Mouse (Mus musculus) megakaryocyte, adult 5-6 weeks (primary cell): ENCODE measurements around the gene Taf6. TPM values are rescaled to one million over a fixed set of nuclear protein-coding genes. Genes with fewer than 3 reads are reported as not detected.
A peak's percentile ranks its signal among the peaks of the same experiment; 100 is the strongest.

Source experiments
- ATAC-seq: 2 replicates; pipeline ENCODE4 v1.8.0; 2016; ENCODE audit warnings: mild to moderate bottlenecking, inconsistent platforms; ENCODE audit not compliant: poor library complexity, severe bottlenecking
- total RNA-seq, 2 experiments: library from RNA; stranded (forward) in 1 of 2; stranded (reverse) in 1 of 2; fragments of 153-499, 151-499 nt in 1 of 2; fragments of 221-1000, 200-1000 nt in 1 of 2; gene quantifications; 2 replicates each; pipeline versions ENCODE4 v1.2.3 to v1.2.4; 2015 to 2017

The Taf6 gene
- total RNA-seq, 2 experiments from 2014 or later = 25.6 to 41.1 TPM

- ATAC-seq = peak; percentile 78
Observed at GRCm38 (mm10) chr5:138171695-138172491, 15.4 kb downstream of the Taf6 start, which contains the start of the genes Ap4m1 and Mcm7. Gene Ap4m1, plus strand, starts transcription at chr5:138172002. Gene Mcm7, minus strand, starts transcription at chr5:138172422.

- ATAC-seq = peak; percentile 76
Observed at GRCm38 (mm10) chr5:138170936-138171561, 16.2 kb downstream of the Taf6 start.

DNA sequence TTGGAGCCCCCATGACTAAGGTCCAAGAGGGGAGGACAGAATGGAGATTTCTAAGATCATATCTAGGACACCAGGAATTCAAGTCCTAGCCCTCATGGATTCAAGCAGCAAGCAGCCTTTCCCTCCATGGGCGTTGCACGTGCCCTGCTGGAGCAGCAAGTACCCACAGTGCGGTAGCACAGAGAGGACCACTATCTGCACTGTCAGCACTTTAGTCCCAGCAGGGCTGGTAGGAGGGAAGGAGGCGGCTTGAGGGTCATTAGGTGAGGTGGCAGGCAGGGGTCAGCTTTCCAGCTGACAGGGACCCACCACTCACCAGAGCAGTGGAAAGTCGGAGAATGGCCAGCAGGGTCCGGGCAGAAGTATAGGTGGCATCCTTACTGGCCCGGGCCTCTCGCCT, 21.7 kb downstream of the Taf6 start:
- ATAC-seq = no peak

GRCm38 (mm10) chr5:138163610-138164009, 23.6 kb downstream of the Taf6 start:
- ATAC-seq = no peak

GRCm38 (mm10) chr5:138163046-138163445, 24.2 kb downstream of the Taf6 start:
- no peak for ATAC-seq

- ATAC-seq = peak; percentile 98
Observed at GRCm38 (mm10) chr5:138160842-138161665, 26.2 kb downstream of the Taf6 start, which contains the start of gene Cops6. Gene Cops6, plus strand, starts transcription at chr5:138161071.

GRCm38 (mm10) chr5:138160224-138160762, 27.0 kb downstream of the Taf6 start:
- no peak for ATAC-seq

DNA sequence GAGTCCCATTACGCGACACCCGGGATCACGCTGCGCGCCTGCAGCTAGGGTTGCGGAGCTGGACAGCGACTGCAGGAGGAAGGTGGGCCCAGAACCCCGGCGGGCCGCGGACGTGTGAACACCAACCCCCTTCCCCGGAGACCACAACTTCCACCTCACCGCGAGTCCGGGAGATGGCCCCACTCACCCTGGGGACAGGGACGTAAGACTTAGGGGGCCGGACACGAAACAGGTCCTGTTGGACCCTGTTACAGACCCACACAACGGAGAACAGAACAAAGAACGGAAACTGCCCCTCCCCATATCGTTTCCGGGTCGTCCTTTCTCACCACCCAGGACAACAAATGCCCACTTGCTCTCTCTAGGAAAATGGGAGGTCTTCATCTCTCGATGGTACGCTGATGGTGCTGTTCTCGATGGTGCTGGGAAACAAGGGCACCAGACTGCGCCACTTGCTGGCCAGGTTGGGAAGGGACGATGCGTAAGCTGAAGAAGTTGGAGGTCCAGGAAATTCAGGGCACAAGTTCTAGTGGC, 31.7 kb downstream of the Taf6 start, which contains the start of gene Zfp113:
Zfp113 (minus strand) TSS at position 302 of the 534 bp plus-strand sequence.
- peak; percentile 92 for ATAC-seq

- no peak for ATAC-seq
Observed at GRCm38 (mm10) chr5:138154390-138154789, 32.9 kb downstream of the Taf6 start.

DNA sequence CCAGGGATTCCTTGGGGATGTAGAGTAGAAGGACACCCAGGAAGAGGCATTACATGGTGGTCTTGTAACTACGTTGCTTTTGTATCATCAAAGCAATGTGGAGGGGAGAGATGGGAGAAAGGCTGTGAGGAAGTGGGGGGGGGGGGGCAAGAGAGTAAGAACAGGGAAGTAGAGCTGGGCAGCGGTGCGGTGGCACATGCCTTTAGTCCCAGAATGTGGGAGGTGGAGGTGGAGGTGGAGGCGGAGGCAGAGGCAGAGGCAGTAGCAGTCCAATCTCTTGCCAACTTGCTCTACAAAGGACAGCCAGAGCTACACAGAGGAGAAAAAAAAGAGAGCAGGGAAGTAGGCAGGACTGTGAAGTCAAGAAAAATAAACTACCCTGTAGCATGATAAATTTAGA, 48.7 kb downstream of the Taf6 start:
- peak; percentile 66; the same call in 1 of the 2 replicates for ATAC-seq

DNA sequence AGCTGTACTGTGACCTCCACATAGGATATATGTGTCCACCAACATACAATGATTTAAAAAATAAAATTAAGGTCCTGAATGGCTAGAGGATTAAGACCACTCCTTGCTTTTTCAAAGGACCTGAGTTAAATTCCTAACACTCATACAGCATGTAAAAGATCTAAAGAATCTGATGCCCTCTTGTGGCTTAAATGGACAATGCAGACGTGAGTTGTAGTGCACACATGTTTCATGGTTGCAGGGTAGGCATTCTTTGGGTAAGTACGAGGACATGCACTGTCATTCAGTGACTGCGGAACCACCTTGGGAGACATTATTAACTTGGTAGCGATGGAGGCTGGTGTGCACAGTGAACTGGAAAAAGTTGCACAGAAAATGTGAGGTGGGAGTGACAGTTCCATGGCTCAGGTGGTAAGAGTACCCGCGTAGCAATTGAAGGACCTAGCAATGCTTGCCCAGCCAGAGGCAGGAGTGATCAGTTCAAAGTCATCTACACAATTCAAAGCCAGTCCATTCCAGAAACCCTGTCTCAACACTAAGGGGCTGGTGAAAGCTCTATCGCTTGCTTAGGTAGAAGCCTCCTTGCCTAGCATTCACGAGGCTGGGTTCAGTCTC, 49.2 kb downstream of the Taf6 start:
- peak; percentile 81 for ATAC-seq

- ATAC-seq = no peak
Observed at GRCm38 (mm10) chr5:138137257-138137656, 50.0 kb downstream of the Taf6 start.

DNA sequence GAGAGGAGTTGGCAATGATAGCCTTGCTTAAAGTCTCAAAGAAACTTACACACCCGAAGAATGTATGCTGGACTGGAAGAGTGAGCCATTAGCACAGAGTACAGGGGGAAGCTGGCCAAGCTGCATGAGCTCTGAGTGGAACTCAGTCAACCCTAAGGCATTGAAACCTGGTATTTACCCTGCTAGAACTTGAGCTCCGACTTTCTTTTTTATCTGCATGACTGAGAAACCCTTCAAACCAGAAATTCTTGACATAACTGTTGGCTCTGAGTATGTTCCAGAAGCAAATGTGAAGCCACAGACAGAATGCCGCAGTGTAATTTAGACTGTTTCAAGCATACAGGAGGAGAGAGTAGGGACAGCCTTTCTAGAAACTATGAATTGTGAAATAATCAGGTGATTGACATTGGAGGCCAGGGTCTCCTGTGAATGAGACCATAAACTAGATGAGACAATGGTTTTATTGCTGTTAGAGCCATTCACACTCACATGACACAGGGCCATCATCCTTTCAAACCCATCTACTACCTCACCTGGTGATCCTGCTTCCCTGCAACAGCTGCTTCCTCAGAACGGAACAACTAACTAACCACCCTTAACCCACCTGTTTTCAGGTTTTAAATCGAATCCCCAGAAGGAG, 54.7 kb downstream of the Taf6 start:
- ATAC-seq = no peak

Other genes starting within 250 kb of the Taf6 start
- gene Gjc3, start 224.4 kb downstream of the Taf6 start, total RNA-seq (2015) = not detected in 2 replicates
- not detected in 2 replicates for gene Gjc3, start 224.4 kb downstream of the Taf6 start, total RNA-seq (2017)
- gene Azgp1, start 205.9 kb downstream of the Taf6 start, total RNA-seq (2015) = not detected in 2 replicates
- not detected in 2 replicates for gene Azgp1, start 205.9 kb downstream of the Taf6 start, total RNA-seq (2017)
- not detected in 2 replicates for gene Smok3a, start 166.2 kb downstream of the Taf6 start, total RNA-seq (2015)
- not detected in 2 replicates for gene Smok3a, start 166.2 kb downstream of the Taf6 start, total RNA-seq (2017)
- gene Smok3b, start 166.0 kb downstream of the Taf6 start, total RNA-seq (2015) = not detected in 2 replicates
- gene Smok3b, start 166.0 kb downstream of the Taf6 start, total RNA-seq (2017) = not detected in 2 replicates
- gene Smok3c, start 134.3 kb downstream of the Taf6 start, total RNA-seq (2015) = not detected in 2 replicates
- gene Smok3c, start 134.3 kb downstream of the Taf6 start, total RNA-seq (2017) = not detected in 2 replicates
- 16.1 TPM in 2 replicates for gene Zkscan1, start 102.4 kb downstream of the Taf6 start, total RNA-seq (2015)
- gene Zkscan1, start 102.4 kb downstream of the Taf6 start, total RNA-seq (2017) = 13.1 and 14.2 TPM in 2 replicates
- 10.3 and 12.2 TPM in 2 replicates for gene Zscan21, start 70.5 kb downstream of the Taf6 start, total RNA-seq (2015)
- gene Zscan21, start 70.5 kb downstream of the Taf6 start, total RNA-seq (2017) = 7.2 and 7.7 TPM in 2 replicates
- 1.4 and 5.4 TPM in 2 replicates for gene Zfp113, start 31.7 kb downstream of the Taf6 start, total RNA-seq (2015)
- gene Zfp113, start 31.7 kb downstream of the Taf6 start, total RNA-seq (2017) = 2.0 and 3.5 TPM in 2 replicates
- gene Cops6, start 26.4 kb downstream of the Taf6 start, total RNA-seq (2015) = 115 and 124 TPM in 2 replicates
- 34.7 and 37.8 TPM in 2 replicates for gene Cops6, start 26.4 kb downstream of the Taf6 start, total RNA-seq (2017)
- gene Ap4m1, start 15.4 kb downstream of the Taf6 start, total RNA-seq (2015) = 11.3 and 11.7 TPM in 2 replicates
- 23.5 and 28.5 TPM in 2 replicates for gene Ap4m1, start 15.4 kb downstream of the Taf6 start, total RNA-seq (2017)
- 114 and 128 TPM in 2 replicates for gene Mcm7, start 15.0 kb downstream of the Taf6 start, total RNA-seq (2015)
- gene Mcm7, start 15.0 kb downstream of the Taf6 start, total RNA-seq (2017) = 184 and 191 TPM in 2 replicates
- gene Cnpy4, start within 50 bp of the Taf6 start, total RNA-seq (2015) = 24.0 and 25.5 TPM in 2 replicates
- gene Cnpy4, start within 50 bp of the Taf6 start, total RNA-seq (2017) = 41.7 and 48.3 TPM in 2 replicates
- gene Mblac1, start 6.9 kb upstream of the Taf6 start, total RNA-seq (2015) = 5.3 and 6.5 TPM in 2 replicates
- 4.6 and 5.8 TPM in 2 replicates for gene Mblac1, start 6.9 kb upstream of the Taf6 start, total RNA-seq (2017)
- gene Nxpe5, start 38.4 kb upstream of the Taf6 start, total RNA-seq (2015) = 0.87 and 1.2 TPM in 2 replicates
- 1.4 and 2.0 TPM in 2 replicates for gene Nxpe5, start 38.4 kb upstream of the Taf6 start, total RNA-seq (2017)
- 187 and 189 TPM in 2 replicates for gene Lamtor4, start 68.0 kb upstream of the Taf6 start, total RNA-seq (2015)
- 97.6 and 122 TPM in 2 replicates for gene Lamtor4, start 68.0 kb upstream of the Taf6 start, total RNA-seq (2017)
- 51.5 and 53.9 TPM in 2 replicates for gene BC037034, start 76.6 kb upstream of the Taf6 start, total RNA-seq (2015)
- gene BC037034, start 76.6 kb upstream of the Taf6 start, total RNA-seq (2017) = 49.2 and 54.9 TPM in 2 replicates
- gene Gal3st4, start 85.4 kb upstream of the Taf6 start, total RNA-seq (2015) = not detected in 2 replicates
- gene Gal3st4, start 85.4 kb upstream of the Taf6 start, total RNA-seq (2017) = not detected in 2 replicates
- not detected in 2 replicates for gene Gm43720, start 92.5 kb upstream of the Taf6 start, total RNA-seq (2015)
- not detected in 2 replicates for gene Gm43720, start 92.5 kb upstream of the Taf6 start, total RNA-seq (2017)
- 0.25 and 1.3 TPM in 2 replicates for gene Gpc2, start 92.6 kb upstream of the Taf6 start, total RNA-seq (2015)
- 3.1 and 3.6 TPM in 2 replicates for gene Gpc2, start 92.6 kb upstream of the Taf6 start, total RNA-seq (2017)
- gene Stag3, start 92.8 kb upstream of the Taf6 start, total RNA-seq (2015) = 11.6 and 14.8 TPM in 2 replicates
- gene Stag3, start 92.8 kb upstream of the Taf6 start, total RNA-seq (2017) = 12.5 and 26.0 TPM in 2 replicates
- 0.50 TPM in 1 of 2 replicates, not detected in the other for gene Pvrig, start 154.5 kb upstream of the Taf6 start, total RNA-seq (2015)
- 0.11 TPM in 1 of 2 replicates, not detected in the other for gene Pvrig, start 154.5 kb upstream of the Taf6 start, total RNA-seq (2017)